ENCODE assay signal across 8 mouse cellular contexts in genomic region chr11:108341783-108342182, GRCm38 (mm10). TPM values are rescaled to one million over a fixed set of nuclear protein-coding genes. Genes with fewer than 3 reads are reported as not detected.
DNase-seq lines count a peak whose midpoint lies in the region; ATAC-seq and TF ChIP-seq lines count a peak whose summit lies in the region.
"Had no signal": no experiment of that assay in that cellular context is flagged by ENCODE, and none has a peak within 500 bp of the region (broad histone marks: within the 10 kb centered on the region; RNA-seq: fewer than 3 reads in every experiment).

No protein-coding gene starts in this region.

- H3K36me3 ChIP-seq in lung, postnatal 0 days (ENCODE audit: insufficient read depth, low read length), result no peaks in the 10 kb centered on the region
- H3K36me3 ChIP-seq in limb, embryonic 13.5 days, result peaks cover 4% of the 10 kb centered on the region; the same call in 1 of the 2 replicates
- peaks cover 8% of the 10 kb centered on the region for H3K36me3 ChIP-seq in small intestine, adult 2 months (ENCODE audit: control insufficient read depth, insufficient read depth, low read length)

- no peaks in the 10 kb centered on the region for H3K27me3 ChIP-seq in lung, postnatal 0 days (replicated peaks; ENCODE audit: insufficient read depth, low read length)
- H3K27me3 ChIP-seq in limb, embryonic 13.5 days, result peaks cover 12% of the 10 kb centered on the region; the same call in 1 of the 2 replicates
- no peaks in the 10 kb centered on the region for H3K27me3 ChIP-seq in small intestine, adult 2 months (ENCODE audit: control insufficient read depth, insufficient read depth, low read length)

- no peak overlapping the region for H3K9ac ChIP-seq in lung, postnatal 0 days (replicated peaks; ENCODE audit: low read depth)
- 0 out of 2 replicates have a peak overlapping the region, but pooled peaks have one; percentile 4 for H3K9ac ChIP-seq in limb, embryonic 13.5 days

- no peak for ATAC-seq in lung, postnatal 0 days
- ATAC-seq in limb, embryonic 13.5 days (ENCODE audit: low FRiP score, low read depth), result no peak

- 41% methylated on average over 8 of the region's 8 CpGs for WGBS in lung, postnatal 0 days
- 50% methylated on average over 8 of the region's 8 CpGs for WGBS in lung, adult 2 months
- WGBS in limb, embryonic 13.5 days, result 45% methylated on average over 8 of the region's 8 CpGs
- 21% methylated on average over 8 of the region's 8 CpGs for WGBS in small intestine, adult 2 months

- TF ChIP-seq CTCF in lung, postnatal 0 days (IDR thresholded peaks at IDR 0.05), result no peak
- TF ChIP-seq CTCF in lung, adult 2 months (IDR thresholded peaks at IDR 0.05; ENCODE audit: insufficient read depth, low read length), result no peak
- no peak for TF ChIP-seq CTCF in embryonic fibroblast, embryonic 13.5 days (IDR thresholded peaks at IDR 0.05; ENCODE audit: borderline replicate concordance, insufficient read depth, low read length)
- no peak for TF ChIP-seq CTCF in small intestine, adult 2 months (IDR thresholded peaks at IDR 0.05; ENCODE audit: extremely low read depth, insufficient read length, insufficient replicate concordance, low read depth, low read length)

- no peak for TF ChIP-seq EP300 in lung, postnatal 0 days (IDR thresholded peaks at IDR 0.05)

- no peak overlapping the region for H3K27ac ChIP-seq in lung, postnatal 0 days (ENCODE audit: low read length)
- no peak overlapping the region for H3K27ac ChIP-seq in embryonic fibroblast, embryonic 13.5 days (ENCODE audit: insufficient read depth, low read length)
- H3K27ac ChIP-seq in limb, embryonic 13.5 days, result no peak overlapping the region
- H3K27ac ChIP-seq in small intestine, adult 2 months (ENCODE audit: insufficient read depth, low read depth, low read length), result peak overlapping the region; percentile 21; the same call in 1 of the 2 replicates

- H3K9me3 ChIP-seq in lung, postnatal 0 days (ENCODE audit: low read length), result no peaks in the 10 kb centered on the region
- no peaks in the 10 kb centered on the region for H3K9me3 ChIP-seq in limb, embryonic 13.5 days

- intact Hi-C loops in left cerebral cortex, postnatal 10 days (cut with DNase I), result loop anchor here (10.0 kb wide), 1 partner anchor 187 kb away; no protein-coding TSS in a partner anchor

- H3K4me2 ChIP-seq in lung, postnatal 0 days (replicated peaks; ENCODE audit: low read depth, low read length), result peak overlapping the region; percentile 96
- H3K4me2 ChIP-seq in limb, embryonic 13.5 days (replicated peaks), result peak overlapping the region; percentile 100

- no peak for DNase-seq in lung, postnatal 0 days (ENCODE audit: low spot score)
- no peak for DNase-seq in lung, adult 2 months
- DNase-seq in left cerebral cortex, postnatal 10 days (ENCODE audit: extremely low spot score in 1 of 2, low spot score in 2 of 2), result no peak
- DNase-seq in kidney, postnatal 25 days, result no peak
- DNase-seq: gastrocnemius, postnatal 25 days had no signal

- peak overlapping the region; percentile 72; the same call in 1 of the 2 replicates for H3K4me3 ChIP-seq in lung, postnatal 0 days (ENCODE audit: low read depth, low read length)
- H3K4me3 ChIP-seq in lung, adult 2 months (replicated peaks; ENCODE audit: extremely low read depth, low read depth, low read length), result no peak overlapping the region
- H3K4me3 ChIP-seq in embryonic fibroblast, embryonic 13.5 days (ENCODE audit: insufficient read depth, low read length), result peak overlapping the region; percentile 84
- peak overlapping the region; percentile 83 for H3K4me3 ChIP-seq in limb, embryonic 13.5 days
- H3K4me3 ChIP-seq in small intestine, adult 2 months (ENCODE audit: low read depth, low read length), result peak overlapping the region; percentile 51

- TF ChIP-seq POLR2A in lung, adult 2 months (IDR thresholded peaks at IDR 0.05; ENCODE audit: borderline replicate concordance, extremely low read depth, low read depth, low read length), result no peak
- no peak for TF ChIP-seq POLR2A in embryonic fibroblast, embryonic 13.5 days (IDR thresholded peaks at IDR 0.05; ENCODE audit: low read depth, low read length)
- TF ChIP-seq POLR2A in small intestine, adult 2 months (IDR thresholded peaks at IDR 0.05; ENCODE audit: low read depth, low read length), result no peak

- H3K4me1 ChIP-seq in lung, postnatal 0 days (ENCODE audit: insufficient read depth, low read depth, low read length), result peaks cover 4% of the 10 kb centered on the region; the same call in 1 of the 2 replicates
- peaks cover 3% of the 10 kb centered on the region; the same call in 1 of the 2 replicates for H3K4me1 ChIP-seq in lung, adult 2 months (ENCODE audit: control insufficient read depth, insufficient read depth, low read length)
- peaks cover 8% of the 10 kb centered on the region for H3K4me1 ChIP-seq in embryonic fibroblast, embryonic 13.5 days (ENCODE audit: control insufficient read depth, insufficient read depth, low read length)
- H3K4me1 ChIP-seq in limb, embryonic 13.5 days, result peaks cover 16% of the 10 kb centered on the region
- peaks cover 5% of the 10 kb centered on the region; the same call in 1 of the 2 replicates for H3K4me1 ChIP-seq in small intestine, adult 2 months (ENCODE audit: control insufficient read depth, insufficient read depth, insufficient read length, low read length)

RNA-seq across cellular contexts. Expression of gene Apoh, which starts 1.4 kb away (rescaled TPM):
- polyA plus RNA-seq in lung, postnatal 0 days (2015; fragmentation: Nextera tagmentation; extraction: Ambion mirVana), result 0.29 and 0.37 TPM in 2 replicates
- 0.59 and 1.9 TPM in 2 replicates for polyA plus RNA-seq in lung, adult 2 months (2012; rRNA removed)
- not detected in 2 replicates for polyA plus RNA-seq in embryonic fibroblast, embryonic 13.5 days (2011; ENCODE audit: insufficient read length, low read depth, missing spikeins)
- polyA plus RNA-seq in limb, embryonic 13.5 days (2015; fragmentation: Nextera tagmentation; extraction: Ambion mirVana), result not detected in 2 replicates
- 3.4 TPM in 1 of 2 replicates, not detected in the other for polyA plus RNA-seq in small intestine, adult 2 months (2012; rRNA removed)
- total RNA-seq in left cerebral cortex, postnatal 10 days (2021), result under 1 TPM; 0.28 to 0.69 TPM

RNA-seq across cellular contexts. Expression of gene Prkca, which starts 1.9 kb away (rescaled TPM):
- 3.8 and 4.0 TPM in 2 replicates for polyA plus RNA-seq in lung, postnatal 0 days (2015; fragmentation: Nextera tagmentation; extraction: Ambion mirVana)
- polyA plus RNA-seq in lung, adult 2 months (2012; rRNA removed), result 6.6 and 13.5 TPM in 2 replicates
- polyA plus RNA-seq in embryonic fibroblast, embryonic 13.5 days (2011; ENCODE audit: insufficient read length, low read depth, missing spikeins), result 43.2 and 45.5 TPM in 2 replicates
- polyA plus RNA-seq in limb, embryonic 13.5 days (2015; fragmentation: Nextera tagmentation; extraction: Ambion mirVana), result 5.6 and 7.2 TPM in 2 replicates
- 4.7 and 13.9 TPM in 2 replicates for polyA plus RNA-seq in small intestine, adult 2 months (2012; rRNA removed)
- 100 to 1,000 TPM; 118 to 125 TPM for total RNA-seq in left cerebral cortex, postnatal 10 days (2021)
